Mouse (Mus musculus): ENCODE measurements at regions not wholly inside any gene's neighbourhood (a gene's known extent, or its start where the extent isn't known, plus 50 kb on each side); places are given as distances from the start of the nearest gene placed in this dataset.
A peak's percentile ranks its signal among the peaks of the same experiment; 100 is the strongest.

- no peak overlapping the region for H3K27ac ChIP-seq (ENCODE audit: insufficient read depth, low read depth, low read length)
- H3K4me1 ChIP-seq (ENCODE audit: control insufficient read depth, insufficient read depth, low read length): no peaks in the 10 kb centered on the region
- TF ChIP-seq POLR2A (IDR thresholded peaks at IDR 0.05; ENCODE audit: borderline replicate concordance, low read depth, low read length) (no peak), CTCF (IDR thresholded peaks at IDR 0.05; ENCODE audit: low read depth, low read length) (no peak)
- H3K4me3 ChIP-seq (ENCODE audit: insufficient read depth, low read length): no peak overlapping the region
Measured at GRCm38 (mm10) chrX:163812431-163812830, 51.3 kb upstream of the Rnf138rt1 start.

- TF ChIP-seq POLR2A (IDR thresholded peaks at IDR 0.05; ENCODE audit: borderline replicate concordance, low read depth, low read length) (no peak), CTCF (IDR thresholded peaks at IDR 0.05; ENCODE audit: low read depth, low read length) (no peak)
Measured at GRCm38 (mm10) chrX:163814806-163815205, 53.7 kb upstream of the Rnf138rt1 start.

GRCm38 (mm10) chrX:163822298-163822697 lies 61.2 kb upstream of the Rnf138rt1 start:
- H3K4me3 ChIP-seq (ENCODE audit: insufficient read depth, low read length): no peak overlapping the region
- H3K4me1 ChIP-seq (ENCODE audit: control insufficient read depth, insufficient read depth, low read length): no peaks in the 10 kb centered on the region; the same call in 1 of the 2 replicates
- TF ChIP-seq CTCF (IDR thresholded peaks at IDR 0.05; ENCODE audit: low read depth, low read length) (no peak), POLR2A (IDR thresholded peaks at IDR 0.05; ENCODE audit: borderline replicate concordance, low read depth, low read length) (no peak)
- H3K27ac ChIP-seq (ENCODE audit: insufficient read depth, low read depth, low read length): peak overlapping the region; percentile 67

More at GRCm38 (mm10) chrX:163814806-163815205, 53.7 kb upstream of the Rnf138rt1 start:
- Histone ChIP-seq H3K4me1 (ENCODE audit: control insufficient read depth, insufficient read depth, low read length) (no peaks in the 10 kb centered on the region), H3K4me3 (ENCODE audit: insufficient read depth, low read length) (no peak overlapping the region), H3K27ac (ENCODE audit: insufficient read depth, low read depth, low read length) (no peak overlapping the region)

GRCm38 (mm10) chrX:163827461-163827860 lies 66.3 kb upstream of the Rnf138rt1 start:
- TF ChIP-seq CTCF (IDR thresholded peaks at IDR 0.05; ENCODE audit: low read depth, low read length) (no peak), POLR2A (IDR thresholded peaks at IDR 0.05; ENCODE audit: borderline replicate concordance, low read depth, low read length) (no peak)
- Histone ChIP-seq H3K27ac (ENCODE audit: insufficient read depth, low read depth, low read length) (peak overlapping the region; percentile 66), H3K4me3 (ENCODE audit: insufficient read depth, low read length) (no peak overlapping the region), H3K4me1 (ENCODE audit: control insufficient read depth, insufficient read depth, low read length) (no peaks in the 10 kb centered on the region; the same call in 1 of the 2 replicates)

- H3K4me3 ChIP-seq (ENCODE audit: insufficient read depth, low read length): no peak overlapping the region
- peaks cover 15% of the 10 kb centered on the region for H3K4me1 ChIP-seq (ENCODE audit: control insufficient read depth, insufficient read depth, low read length)
- H3K27ac ChIP-seq (ENCODE audit: insufficient read depth, low read depth, low read length): 0 out of 2 replicates have a peak overlapping the region, but pooled peaks have one; percentile 26
- TF ChIP-seq POLR2A (IDR thresholded peaks at IDR 0.05; ENCODE audit: borderline replicate concordance, low read depth, low read length) (no peak), CTCF (IDR thresholded peaks at IDR 0.05; ENCODE audit: low read depth, low read length) (no peak)
Measured at GRCm38 (mm10) chrX:163845408-163845807, 63.4 kb upstream of the Ap1s2 start.

- Histone ChIP-seq H3K4me3 (ENCODE audit: insufficient read depth, low read length) (no peak overlapping the region), H3K27ac (ENCODE audit: insufficient read depth, low read depth, low read length) (no peak overlapping the region), H3K4me1 (ENCODE audit: control insufficient read depth, insufficient read depth, low read length) (peaks cover 22% of the 10 kb centered on the region)
- TF ChIP-seq CTCF (IDR thresholded peaks at IDR 0.05; ENCODE audit: low read depth, low read length) (no peak), POLR2A (IDR thresholded peaks at IDR 0.05; ENCODE audit: borderline replicate concordance, low read depth, low read length) (no peak)
Measured at GRCm38 (mm10) chrX:163846890-163847289, 61.9 kb upstream of the Ap1s2 start.

- Histone ChIP-seq H3K27ac (ENCODE audit: insufficient read depth, low read depth, low read length) (no peak overlapping the region), H3K4me3 (ENCODE audit: insufficient read depth, low read length) (no peak overlapping the region), H3K4me1 (ENCODE audit: control insufficient read depth, insufficient read depth, low read length) (peaks cover 22% of the 10 kb centered on the region)
- TF ChIP-seq POLR2A (IDR thresholded peaks at IDR 0.05; ENCODE audit: borderline replicate concordance, low read depth, low read length): no peak
Measured at GRCm38 (mm10) chrX:163847651-163848050, 61.2 kb upstream of the Ap1s2 start.

- Histone ChIP-seq H3K4me1 (ENCODE audit: control insufficient read depth, insufficient read depth, low read length) (peaks cover 22% of the 10 kb centered on the region), H3K27ac (ENCODE audit: insufficient read depth, low read depth, low read length) (no peak overlapping the region), H3K4me3 (ENCODE audit: insufficient read depth, low read length) (no peak overlapping the region)
- TF ChIP-seq POLR2A (IDR thresholded peaks at IDR 0.05; ENCODE audit: borderline replicate concordance, low read depth, low read length) (no peak), CTCF (IDR thresholded peaks at IDR 0.05; ENCODE audit: low read depth, low read length) (no peak)
Measured at GRCm38 (mm10) chrX:163848510-163849199, 60.2 kb upstream of the Ap1s2 start.

- TF ChIP-seq POLR2A (IDR thresholded peaks at IDR 0.05; ENCODE audit: borderline replicate concordance, low read depth, low read length) (no peak), CTCF (IDR thresholded peaks at IDR 0.05; ENCODE audit: low read depth, low read length) (no peak)
- Histone ChIP-seq H3K4me3 (ENCODE audit: insufficient read depth, low read length) (no peak overlapping the region), H3K27ac (ENCODE audit: insufficient read depth, low read depth, low read length) (peak overlapping the region; percentile 46; the same call in 1 of the 2 replicates), H3K4me1 (ENCODE audit: control insufficient read depth, insufficient read depth, low read length) (peaks cover 11% of the 10 kb centered on the region)
Measured at GRCm38 (mm10) chrX:163850915-163851599, 57.8 kb upstream of the Ap1s2 start.

GRCm38 (mm10) chrX:163858494-163858893 lies 50.3 kb upstream of the Ap1s2 start:
- TF ChIP-seq CTCF (IDR thresholded peaks at IDR 0.05; ENCODE audit: low read depth, low read length) (no peak), POLR2A (IDR thresholded peaks at IDR 0.05; ENCODE audit: borderline replicate concordance, low read depth, low read length) (no peak)
- Histone ChIP-seq H3K4me3 (ENCODE audit: insufficient read depth, low read length) (no peak overlapping the region), H3K4me1 (ENCODE audit: control insufficient read depth, insufficient read depth, low read length) (no peaks in the 10 kb centered on the region), H3K27ac (ENCODE audit: insufficient read depth, low read depth, low read length) (no peak overlapping the region)
